Mouse (Mus musculus): ENCODE measurements around the gene Supt20. TPM values are rescaled to one million over a fixed set of nuclear protein-coding genes. Genes with fewer than 3 reads are reported as not detected.
A peak's percentile ranks its signal among the peaks of the same experiment; 100 is the strongest.

Supt20 gene
- polyA plus RNA-seq, 1 experiment = 51.3 TPM

GRCm38 (mm10) chr3:54718947-54719346 is 26.3 kb downstream of the Supt20 start:
- H3K4me1 ChIP-seq (ENCODE audit: control insufficient read depth, insufficient read depth, insufficient read length) = peaks cover 2% of the 10 kb centered on the region; the same call in 1 of the 2 replicates
- TF ChIP-seq CTCF (IDR thresholded peaks at IDR 0.05; ENCODE audit: extremely low read depth, insufficient read depth, insufficient read length, insufficient replicate concordance) = no peak
- TF ChIP-seq POLR2A (IDR thresholded peaks at IDR 0.05; ENCODE audit: low read depth, low read length) = no peak
- H3K36me3 ChIP-seq (ENCODE audit: control insufficient read depth, insufficient read depth, low read length) = peaks cover 39% of the 10 kb centered on the region
- no peak overlapping the region for H3K27ac ChIP-seq (ENCODE audit: insufficient read depth, low read length)
- no peak for DNase-seq (ENCODE audit: low read depth in 1 of 2, low spot score in 2 of 2)
- H3K4me3 ChIP-seq (ENCODE audit: extremely low read depth, insufficient read depth, insufficient read length) = no peak overlapping the region
- no peaks in the 10 kb centered on the region for H3K27me3 ChIP-seq (ENCODE audit: control insufficient read depth, insufficient read depth, low read length)
- 56% methylated on average over 3 of the region's 3 CpGs for WGBS

GRCm38 (mm10) chr3:54723741-54724500 is 31.3 kb downstream of the Supt20 start:
- H3K36me3 ChIP-seq (ENCODE audit: control insufficient read depth, insufficient read depth, low read length) = peaks cover 19% of the 10 kb centered on the region
- 42% methylated on average over 10 of the region's 10 CpGs for WGBS

GRCm38 (mm10) chr3:54725344-54725743 is 32.7 kb downstream of the Supt20 start:
- Histone ChIP-seq H3K27me3 (ENCODE audit: control insufficient read depth, insufficient read depth, low read length) (no peaks in the 10 kb centered on the region), H3K4me1 (ENCODE audit: control insufficient read depth, insufficient read depth, insufficient read length) (peaks cover 4% of the 10 kb centered on the region; the same call in 1 of the 2 replicates), H3K27ac (ENCODE audit: insufficient read depth, low read length) (no peak overlapping the region), H3K4me3 (ENCODE audit: extremely low read depth, insufficient read depth, insufficient read length) (no peak overlapping the region), H3K36me3 (ENCODE audit: control insufficient read depth, insufficient read depth, low read length) (peaks cover 27% of the 10 kb centered on the region)
- TF ChIP-seq CTCF (IDR thresholded peaks at IDR 0.05; ENCODE audit: extremely low read depth, insufficient read depth, insufficient read length, insufficient replicate concordance) (no peak), POLR2A (IDR thresholded peaks at IDR 0.05; ENCODE audit: low read depth, low read length) (no peak)
- DNase-seq (ENCODE audit: low read depth in 1 of 2, low spot score in 2 of 2) = no peak
- 91% methylated on average over 2 of the region's 2 CpGs for WGBS

More at GRCm38 (mm10) chr3:54723741-54724500, 31.3 kb downstream of the Supt20 start:
- Histone ChIP-seq H3K27ac (ENCODE audit: insufficient read depth, low read length) (peak overlapping the region; percentile 87), H3K27me3 (ENCODE audit: control insufficient read depth, insufficient read depth, low read length) (no peaks in the 10 kb centered on the region), H3K4me3 (ENCODE audit: extremely low read depth, insufficient read depth, insufficient read length) (no peak overlapping the region), H3K4me1 (ENCODE audit: control insufficient read depth, insufficient read depth, insufficient read length) (peaks cover 4% of the 10 kb centered on the region; the same call in 1 of the 2 replicates)
- peak; percentile 34 to 44 for DNase-seq (ENCODE audit: low read depth in 1 of 2, low spot score in 2 of 2)
- TF ChIP-seq CTCF (IDR thresholded peaks at IDR 0.05; ENCODE audit: extremely low read depth, insufficient read depth, insufficient read length, insufficient replicate concordance) = peak; percentile 7; the same call in 1 of the 2 replicates
- TF ChIP-seq POLR2A (IDR thresholded peaks at IDR 0.05; ENCODE audit: low read depth, low read length) = no peak

GRCm38 (mm10) chr3:54727588-54727987 is 35.0 kb downstream of the Supt20 start:
- H3K36me3 ChIP-seq (ENCODE audit: control insufficient read depth, insufficient read depth, low read length) = peaks cover 22% of the 10 kb centered on the region
- no peak for DNase-seq (ENCODE audit: low read depth in 1 of 2, low spot score in 2 of 2)
- H3K27ac ChIP-seq (ENCODE audit: insufficient read depth, low read length) = no peak overlapping the region
- H3K4me3 ChIP-seq (ENCODE audit: extremely low read depth, insufficient read depth, insufficient read length) = no peak overlapping the region
- TF ChIP-seq POLR2A (IDR thresholded peaks at IDR 0.05; ENCODE audit: low read depth, low read length) = no peak
- TF ChIP-seq CTCF (IDR thresholded peaks at IDR 0.05; ENCODE audit: extremely low read depth, insufficient read depth, insufficient read length, insufficient replicate concordance) = no peak
- no peaks in the 10 kb centered on the region for H3K27me3 ChIP-seq (ENCODE audit: control insufficient read depth, insufficient read depth, low read length)
- 94% methylated on average over 2 of the region's 2 CpGs for WGBS
- peaks cover 4% of the 10 kb centered on the region; the same call in 1 of the 2 replicates for H3K4me1 ChIP-seq (ENCODE audit: control insufficient read depth, insufficient read depth, insufficient read length)

- Histone ChIP-seq H3K27ac (ENCODE audit: insufficient read depth, low read length) (no peak overlapping the region), H3K4me3 (ENCODE audit: extremely low read depth, insufficient read depth, insufficient read length) (no peak overlapping the region), H3K36me3 (ENCODE audit: control insufficient read depth, insufficient read depth, low read length) (peaks cover 25% of the 10 kb centered on the region), H3K4me1 (ENCODE audit: control insufficient read depth, insufficient read depth, insufficient read length) (peaks cover 4% of the 10 kb centered on the region; the same call in 1 of the 2 replicates), H3K27me3 (ENCODE audit: control insufficient read depth, insufficient read depth, low read length) (no peaks in the 10 kb centered on the region)
- TF ChIP-seq CTCF (IDR thresholded peaks at IDR 0.05; ENCODE audit: extremely low read depth, insufficient read depth, insufficient read length, insufficient replicate concordance) (no peak), POLR2A (IDR thresholded peaks at IDR 0.05; ENCODE audit: low read depth, low read length) (no peak)
- 90% methylated on average over 6 of the region's 6 CpGs for WGBS
- DNase-seq (ENCODE audit: low read depth in 1 of 2, low spot score in 2 of 2) = no peak
These were observed 35.5 kb downstream of the Supt20 start for GRCm38 (mm10) chr3:54728100-54728499.

GRCm38 (mm10) chr3:54731626-54732150 is 39.1 kb downstream of the Supt20 start:
- DNase-seq (ENCODE audit: low read depth in 1 of 2, low spot score in 2 of 2) = no peak
- no peak overlapping the region for H3K4me3 ChIP-seq (ENCODE audit: extremely low read depth, insufficient read depth, insufficient read length)
- TF ChIP-seq POLR2A (IDR thresholded peaks at IDR 0.05; ENCODE audit: low read depth, low read length) = no peak
- no peak for TF ChIP-seq CTCF (IDR thresholded peaks at IDR 0.05; ENCODE audit: extremely low read depth, insufficient read depth, insufficient read length, insufficient replicate concordance)
- peaks cover 24% of the 10 kb centered on the region for H3K36me3 ChIP-seq (ENCODE audit: control insufficient read depth, insufficient read depth, low read length)
- H3K4me1 ChIP-seq (ENCODE audit: control insufficient read depth, insufficient read depth, insufficient read length) = no peaks in the 10 kb centered on the region; the same call in 1 of the 2 replicates
- 93% methylated on average over 8 of the region's 8 CpGs for WGBS
- no peak overlapping the region for H3K27ac ChIP-seq (ENCODE audit: insufficient read depth, low read length)
- no peaks in the 10 kb centered on the region for H3K27me3 ChIP-seq (ENCODE audit: control insufficient read depth, insufficient read depth, low read length)
